Mouse (Mus musculus) cortical plate, adult 2 months (tissue): ENCODE data around the gene Tnc.

Experiments used
- CTCF ChIP-seq: fragments of 200-500 bp; IDR thresholded peaks from 2 replicates; pipeline ENCODE4 v1.5.1; 2011; ENCODE audit warnings: mild to moderate bottlenecking, control low read depth, low read length; ENCODE audit not compliant: insufficient read depth; ENCODE audit errors: extremely low read depth
- POLR2A ChIP-seq: fragments of 200-500 bp; IDR thresholded peaks from 2 replicates; pipeline ENCODE4 v1.6.1; 2011; ENCODE audit warnings: mild to moderate bottlenecking, low read length, control low read depth; ENCODE audit not compliant: insufficient read depth; ENCODE audit errors: extremely low read depth

- no peak for TF ChIP-seq POLR2A
- no peak for TF ChIP-seq CTCF
These were observed 53.2 kb downstream of the Tnc start for GRCm38 (mm10) chr4:63993462-63994113.
